Comparison of ENCODE assay signal across 8 mouse cellular contexts in genomic region chr11:72410521-72411092, GRCm38 (mm10). TPM values are rescaled to one million over a fixed set of nuclear protein-coding genes. Genes with fewer than 3 reads are reported as not detected.
DNase-seq lines count a peak whose midpoint lies in the region; ATAC-seq and TF ChIP-seq lines count a peak whose summit lies in the region.

No protein-coding gene starts in this region.

- H3K27ac ChIP-seq in layer of hippocampus, adult 2 months, result no peak overlapping the region
- H3K27ac ChIP-seq in forebrain, embryonic 16.5 days (ENCODE audit: low read length), result no peak overlapping the region
- H3K27ac ChIP-seq in neural tube, embryonic 15.5 days (replicated peaks), result no peak overlapping the region

- no peak for DNase-seq in layer of hippocampus, adult 2 months (ENCODE audit: low spot score in 2 of 2)
- no peak for DNase-seq in layer of hippocampus, adult 8-10 months (ENCODE audit: low spot score in 2 of 2)
- peak; percentile 87 to 91 for DNase-seq in kidney, postnatal 36 days
- DNase-seq in cerebellum, postnatal 25 days, result no peak
- DNase-seq in MN1 (ENCODE audit: low spot score), result no peak
- DNase-seq in spleen, postnatal 10 days (ENCODE audit: low spot score in 2 of 2), result no peak

- peak overlapping the region; percentile 70; the same call in 1 of the 2 replicates for H3K9ac ChIP-seq in forebrain, embryonic 16.5 days (replicated peaks; ENCODE audit: low read depth, low read length)
- H3K9ac ChIP-seq in neural tube, embryonic 15.5 days (replicated peaks), result peak overlapping the region; percentile 72

- H3K4me3 ChIP-seq in layer of hippocampus, adult 2 months, result peak overlapping the region; percentile 62
- H3K4me3 ChIP-seq in forebrain, embryonic 16.5 days (replicated peaks; ENCODE audit: low read length), result peak overlapping the region; percentile 63
- peak overlapping the region; percentile 62 for H3K4me3 ChIP-seq in neural tube, embryonic 15.5 days (replicated peaks)

- no peak for ATAC-seq in forebrain, embryonic 16.5 days
- no peak for ATAC-seq in neural tube, embryonic 15.5 days (ENCODE audit: low FRiP score)

- peak overlapping the region; percentile 95 for H3K4me2 ChIP-seq in forebrain, embryonic 16.5 days (ENCODE audit: low read length)
- peak overlapping the region; percentile 100 for H3K4me2 ChIP-seq in neural tube, embryonic 15.5 days

- H3K4me1 ChIP-seq in forebrain, embryonic 16.5 days (replicated peaks; ENCODE audit: control insufficient read depth, insufficient read depth, low read length), result peaks cover 14% of the 10 kb centered on the region
- peaks cover 25% of the 10 kb centered on the region for H3K4me1 ChIP-seq in neural tube, embryonic 15.5 days

- H3K27me3 ChIP-seq in forebrain, embryonic 16.5 days (replicated peaks; ENCODE audit: control insufficient read depth, insufficient read depth, low read length), result 0 out of 2 replicates have a peak, but pooled peaks cover 2% of the 10 kb centered on the region
- H3K27me3 ChIP-seq in neural tube, embryonic 15.5 days (replicated peaks), result peaks cover 39% of the 10 kb centered on the region

- 1% methylated on average over 25 of the region's 25 CpGs for WGBS in forebrain, embryonic 16.5 days
- WGBS in neural tube, embryonic 15.5 days, result 1% methylated on average over 25 of the region's 25 CpGs

- H3K9me3 ChIP-seq in forebrain, embryonic 16.5 days (ENCODE audit: control insufficient read depth, low read length), result no peaks in the 10 kb centered on the region
- H3K9me3 ChIP-seq in neural tube, embryonic 15.5 days (replicated peaks), result no peaks in the 10 kb centered on the region

- H3K36me3 ChIP-seq in forebrain, embryonic 16.5 days (ENCODE audit: control insufficient read depth, insufficient read depth), result no peaks in the 10 kb centered on the region
- H3K36me3 ChIP-seq in neural tube, embryonic 15.5 days, result no peaks in the 10 kb centered on the region

- no peak for TF ChIP-seq CTCF in layer of hippocampus, adult 2 months (conservative IDR thresholded peaks at IDR 0.05)

RNA-seq across cellular contexts. Expression of gene Smtnl2, which starts 0.9 kb away (rescaled TPM):
- 1 to 10 TPM; 2.2 to 3.8 TPM for total RNA-seq in layer of hippocampus, adult 2 months (2021)
- total RNA-seq in layer of hippocampus, adult 8-10 months (2022), result 1 to 10 TPM; 1.3 to 3.9 (median 2.0) TPM
- polyA plus RNA-seq in forebrain, embryonic 16.5 days (2015; fragmentation: Nextera tagmentation; extraction: Ambion mirVana), result 4.5 and 8.0 TPM in 2 replicates
- polyA plus RNA-seq in neural tube, embryonic 15.5 days (2015; fragmentation: Nextera tagmentation; extraction: Ambion mirVana), result 10.2 and 16.1 TPM in 2 replicates

RNA-seq across cellular contexts. Expression of gene Ggt6, which starts 24.7 kb away (rescaled TPM):
- not detected for total RNA-seq in layer of hippocampus, adult 2 months (2021)
- total RNA-seq in layer of hippocampus, adult 8-10 months (2022), result under 1 TPM in 1 of 4 experiments, not detected in 3; 0.23 TPM
- polyA plus RNA-seq in forebrain, embryonic 16.5 days (2015; fragmentation: Nextera tagmentation; extraction: Ambion mirVana), result not detected in 2 replicates
- polyA plus RNA-seq in neural tube, embryonic 15.5 days (2015; fragmentation: Nextera tagmentation; extraction: Ambion mirVana), result 1.2 TPM in 1 of 2 replicates, not detected in the other

RNA-seq across cellular contexts. Expression of gene Mybbp1a, which starts 30.5 kb away (rescaled TPM):
- total RNA-seq in layer of hippocampus, adult 2 months (2021), result 10 to 100 TPM; 55.7 to 56.2 TPM
- 10 to 100 TPM; 55.2 to 64.5 (median 57.8) TPM for total RNA-seq in layer of hippocampus, adult 8-10 months (2022)
- 94.8 and 98.2 TPM in 2 replicates for polyA plus RNA-seq in forebrain, embryonic 16.5 days (2015; fragmentation: Nextera tagmentation; extraction: Ambion mirVana)
- 63.1 and 82.7 TPM in 2 replicates for polyA plus RNA-seq in neural tube, embryonic 15.5 days (2015; fragmentation: Nextera tagmentation; extraction: Ambion mirVana)

RNA-seq across cellular contexts. Expression of gene Tekt1, which starts 48.4 kb away (rescaled TPM):
- 1 to 10 TPM; 2.0 to 3.3 TPM for total RNA-seq in layer of hippocampus, adult 2 months (2021)
- total RNA-seq in layer of hippocampus, adult 8-10 months (2022), result 1 to 10 TPM; 1.7 to 3.8 (median 3.3) TPM
- polyA plus RNA-seq in forebrain, embryonic 16.5 days (2015; fragmentation: Nextera tagmentation; extraction: Ambion mirVana), result 8.0 and 9.1 TPM in 2 replicates
- 4.6 and 5.9 TPM in 2 replicates for polyA plus RNA-seq in neural tube, embryonic 15.5 days (2015; fragmentation: Nextera tagmentation; extraction: Ambion mirVana)

Comparison
In these comparisons a context has a peak if more than half of its experiments do, and no peak if none do; other contexts are left out.
1. DNase-seq: peak in kidney, postnatal 36 days (2 of 2); none in layer of hippocampus, adult 2 months (0 of 2), layer of hippocampus, adult 8-10 months (0 of 2), cerebellum, postnatal 25 days (0 of 2), MN1 (single experiment) and spleen, postnatal 10 days (0 of 2).
2. Peak in every context shown above with its lines, with median percentiles within 50 percentile points of each other: H3K4me3 ChIP-seq.